Mouse (Mus musculus): ENCODE data around the gene Gm49378. TPM values are rescaled to one million over a fixed set of nuclear protein-coding genes. Genes with fewer than 3 reads are reported as not detected.
A peak's percentile ranks its signal among the peaks of the same experiment; 100 is the strongest.

Gm49378 gene
- polyA plus RNA-seq (2016; fragmentation: Nextera tagmentation; extraction: Ambion mirVana), result 1.1 and 1.2 TPM in 2 replicates

- Histone ChIP-seq H3K36me3 (peaks cover 73% of the 10 kb centered on the region), H3K9me3 (replicated peaks) (no peaks in the 10 kb centered on the region), H3K4me3 (no peak within 1 kb of the TSS), H3K4me1 (peaks cover 32% of the 10 kb centered on the region), H3K27me3 (ENCODE audit: low read depth, poor library complexity, severe bottlenecking) (no peaks in the 10 kb centered on the region), H3K27ac (replicated peaks) (no peak within 1 kb of the TSS)
- 96% methylated on average over 9 of the region's 9 CpGs for WGBS
- DNase-seq (ENCODE audit: low spot score), result no peak
Measured at GRCm38 (mm10) chr14:55637795-55638194, at the start of gene Gm49378. TSS of gene Gm49378 (minus strand) at chr14:55637895.

GRCm38 (mm10) chr14:55682118-55682493 is 44.4 kb upstream of the Gm49378 start:
- Histone ChIP-seq H3K27ac (replicated peaks) (peak overlapping the region; percentile 93), H3K36me3 (peaks cover 34% of the 10 kb centered on the region), H3K9me3 (replicated peaks) (no peaks in the 10 kb centered on the region), H3K4me3 (peak overlapping the region; percentile 91), H3K27me3 (ENCODE audit: low read depth, poor library complexity, severe bottlenecking) (no peaks in the 10 kb centered on the region), H3K4me1 (peaks cover 16% of the 10 kb centered on the region)
- 15% methylated on average over 3 of the region's 3 CpGs for WGBS
- DNase-seq (ENCODE audit: low spot score), result no peak

- peaks cover 41% of the 10 kb centered on the region for H3K36me3 ChIP-seq
- peak within 1 kb of the TSS; percentile 91 for H3K4me3 ChIP-seq
- under 1% methylated on average over 66 of the region's 66 CpGs for WGBS
- H3K27me3 ChIP-seq (ENCODE audit: low read depth, poor library complexity, severe bottlenecking), result no peaks in the 10 kb centered on the region
- DNase-seq (ENCODE audit: low spot score), result peak; percentile 94
- H3K27ac ChIP-seq (replicated peaks), result peak within 1 kb of the TSS; percentile 93
- no peaks in the 10 kb centered on the region for H3K9me3 ChIP-seq (replicated peaks)
- H3K4me1 ChIP-seq, result peaks cover 16% of the 10 kb centered on the region
Measured at GRCm38 (mm10) chr14:55681160-55682117, 43.7 kb upstream of the Gm49378 start, which contains the start of gene Tinf2. TSS of gene Tinf2 (minus strand) at chr14:55681820.

- no peak overlapping the region for H3K4me3 ChIP-seq
- H3K27ac ChIP-seq (replicated peaks), result no peak overlapping the region
- no peaks in the 10 kb centered on the region for H3K9me3 ChIP-seq (replicated peaks)
- H3K36me3 ChIP-seq, result peaks cover 56% of the 10 kb centered on the region
- H3K27me3 ChIP-seq (ENCODE audit: low read depth, poor library complexity, severe bottlenecking), result no peaks in the 10 kb centered on the region
- no peak for DNase-seq (ENCODE audit: low spot score)
- H3K4me1 ChIP-seq, result peaks cover 24% of the 10 kb centered on the region
- WGBS, result 84% methylated on average over 4 of the region's 4 CpGs
Measured at GRCm38 (mm10) chr14:55677615-55678014, 39.9 kb upstream of the Gm49378 start.

- H3K36me3 ChIP-seq, result peaks cover 45% of the 10 kb centered on the region
- 82% methylated on average over 7 of the region's 7 CpGs for WGBS
- peaks cover 28% of the 10 kb centered on the region for H3K4me1 ChIP-seq
- H3K27me3 ChIP-seq (ENCODE audit: low read depth, poor library complexity, severe bottlenecking), result no peaks in the 10 kb centered on the region
- H3K4me3 ChIP-seq, result peak overlapping the region; percentile 82
- no peak for DNase-seq (ENCODE audit: low spot score)
- H3K27ac ChIP-seq (replicated peaks), result peak overlapping the region; percentile 96
- no peaks in the 10 kb centered on the region for H3K9me3 ChIP-seq (replicated peaks)
Measured at GRCm38 (mm10) chr14:55672741-55673060, 35.0 kb upstream of the Gm49378 start.

- Histone ChIP-seq H3K36me3 (peaks cover 39% of the 10 kb centered on the region), H3K27ac (replicated peaks) (peak within 1 kb of the TSS; percentile 96), H3K4me3 (peak within 1 kb of the TSS; percentile 82), H3K4me1 (peaks cover 28% of the 10 kb centered on the region), H3K27me3 (ENCODE audit: low read depth, poor library complexity, severe bottlenecking) (no peaks in the 10 kb centered on the region), H3K9me3 (replicated peaks) (no peaks in the 10 kb centered on the region)
- DNase-seq (ENCODE audit: low spot score), result peak; percentile 92
- WGBS, result under 1% methylated on average over 38 of the region's 38 CpGs
Measured at GRCm38 (mm10) chr14:55671833-55672740, 34.4 kb upstream of the Gm49378 start, which contains the start of the genes Gmpr2 and Nedd8. TSS of gene Gmpr2 (plus strand) at chr14:55671941. TSS of gene Nedd8 (minus strand) at chr14:55672124.

GRCm38 (mm10) chr14:55671486-55671832 is 33.8 kb upstream of the Gm49378 start:
- WGBS, result under 1% methylated on average over 12 of the region's 12 CpGs
- H3K4me3 ChIP-seq, result peak overlapping the region; percentile 82
- no peaks in the 10 kb centered on the region for H3K9me3 ChIP-seq (replicated peaks)
- H3K4me1 ChIP-seq, result peaks cover 28% of the 10 kb centered on the region
- DNase-seq (ENCODE audit: low spot score), result no peak
- no peaks in the 10 kb centered on the region for H3K27me3 ChIP-seq (ENCODE audit: low read depth, poor library complexity, severe bottlenecking)
- H3K36me3 ChIP-seq, result peaks cover 38% of the 10 kb centered on the region
- peak overlapping the region; percentile 96 for H3K27ac ChIP-seq (replicated peaks)

GRCm38 (mm10) chr14:55660636-55661035 is 22.9 kb upstream of the Gm49378 start:
- no peaks in the 10 kb centered on the region for H3K27me3 ChIP-seq (ENCODE audit: low read depth, poor library complexity, severe bottlenecking)
- DNase-seq (ENCODE audit: low spot score), result no peak
- H3K4me1 ChIP-seq, result peaks cover 16% of the 10 kb centered on the region
- WGBS, result 42% methylated on average over 2 of the region's 2 CpGs
- peak overlapping the region; percentile 89; the same call in 1 of the 2 replicates for H3K27ac ChIP-seq (replicated peaks)
- peak overlapping the region; percentile 80 for H3K4me3 ChIP-seq
- H3K9me3 ChIP-seq (replicated peaks), result no peaks in the 10 kb centered on the region
- peaks cover 52% of the 10 kb centered on the region for H3K36me3 ChIP-seq

GRCm38 (mm10) chr14:55659960-55660573 is 22.4 kb upstream of the Gm49378 start, which contains the start of gene Mdp1:
TSS of gene Mdp1 (minus strand) at chr14:55660508.
- H3K27me3 ChIP-seq (ENCODE audit: low read depth, poor library complexity, severe bottlenecking), result no peaks in the 10 kb centered on the region
- peaks cover 16% of the 10 kb centered on the region for H3K4me1 ChIP-seq
- H3K4me3 ChIP-seq, result peak within 1 kb of the TSS; percentile 80
- H3K36me3 ChIP-seq, result peaks cover 50% of the 10 kb centered on the region
- no peaks in the 10 kb centered on the region for H3K9me3 ChIP-seq (replicated peaks)
- peak; percentile 80 for DNase-seq (ENCODE audit: low spot score)
- under 1% methylated on average over 39 of the region's 39 CpGs for WGBS
- peak within 1 kb of the TSS; percentile 89 for H3K27ac ChIP-seq (replicated peaks)

GRCm38 (mm10) chr14:55658011-55658410 is 20.3 kb upstream of the Gm49378 start:
- Histone ChIP-seq H3K36me3 (peaks cover 39% of the 10 kb centered on the region), H3K4me1 (peaks cover 16% of the 10 kb centered on the region), H3K27ac (replicated peaks) (no peak overlapping the region), H3K9me3 (replicated peaks) (no peaks in the 10 kb centered on the region), H3K27me3 (ENCODE audit: low read depth, poor library complexity, severe bottlenecking) (no peaks in the 10 kb centered on the region), H3K4me3 (no peak overlapping the region; the same call in 1 of the 2 replicates)
- DNase-seq (ENCODE audit: low spot score), result no peak
- 93% methylated on average over 5 of the region's 5 CpGs for WGBS

- DNase-seq (ENCODE audit: low spot score), result no peak
- 93% methylated on average over 3 of the region's 3 CpGs for WGBS
- no peaks in the 10 kb centered on the region for H3K27me3 ChIP-seq (ENCODE audit: low read depth, poor library complexity, severe bottlenecking)
- H3K4me1 ChIP-seq, result peaks cover 16% of the 10 kb centered on the region
- H3K36me3 ChIP-seq, result peaks cover 28% of the 10 kb centered on the region
- H3K4me3 ChIP-seq, result no peak overlapping the region
- H3K9me3 ChIP-seq (replicated peaks), result no peaks in the 10 kb centered on the region
- no peak overlapping the region for H3K27ac ChIP-seq (replicated peaks)
Measured at GRCm38 (mm10) chr14:55656935-55657334, 19.2 kb upstream of the Gm49378 start.

GRCm38 (mm10) chr14:55651528-55651927 is 13.8 kb upstream of the Gm49378 start:
- H3K4me3 ChIP-seq, result no peak overlapping the region
- H3K9me3 ChIP-seq (replicated peaks), result no peaks in the 10 kb centered on the region
- H3K4me1 ChIP-seq, result no peaks in the 10 kb centered on the region
- no peak for DNase-seq (ENCODE audit: low spot score)
- WGBS, result 89% methylated on average over 7 of the region's 7 CpGs
- no peak overlapping the region for H3K27ac ChIP-seq (replicated peaks)
- peaks cover 10% of the 10 kb centered on the region for H3K36me3 ChIP-seq
- H3K27me3 ChIP-seq (ENCODE audit: low read depth, poor library complexity, severe bottlenecking), result no peaks in the 10 kb centered on the region
